Mouse (Mus musculus) embryonic facial prominence, embryonic 14.5 days (tissue): ENCODE results near the gene Doc2a. TPM values are rescaled to one million over a fixed set of nuclear protein-coding genes. Genes with fewer than 3 reads are reported as not detected.
"Not testable (repeated sequence)": the region's sequence is repeated elsewhere in the genome, so short reads cannot be mapped to it uniquely, and the experiment has no call there.

Experiments
- ATAC-seq: fragments of 200-750 bp; cut with Nextera tagmentation; 2 replicates; pipeline ENCODE4 v1.8.0; 2017; ENCODE audit warnings: low read depth, moderate number of reproducible peaks, moderate TSS enrichment
- DNase-seq: peaks from one replicate; pipeline ENCODE4 v3.0.0-alpha.2; 2015; ENCODE audit warnings: low spot score
- H3K27ac ChIP-seq: fragments of 300-500 bp; sonication (generic); replicated peaks from 2 replicates; pipeline ENCODE4 v1.5.1; 2014; ENCODE audit warnings: low read depth, mild to moderate bottlenecking, low read length, moderate library complexity
- H3K27me3 ChIP-seq: fragments of 300-500 bp; sonication (generic); replicated peaks from 2 replicates; pipeline ENCODE4 v1.6.1; 2014; ENCODE audit warnings: low read length; ENCODE audit not compliant: control insufficient read depth, insufficient read depth
- H3K36me3 ChIP-seq: fragments of 300-500 bp; sonication (generic); 2 replicates; pipeline ENCODE4 v1.6.1; 2014; ENCODE audit warnings: low read length, mixed read lengths; ENCODE audit not compliant: control insufficient read depth, insufficient read depth
- H3K4me1 ChIP-seq: fragments of 300-500 bp; sonication (generic); 2 replicates; pipeline ENCODE4 v1.6.1; 2014; ENCODE audit warnings: antibody characterized with exemption, low read length; ENCODE audit not compliant: control insufficient read depth, insufficient read depth
- H3K4me2 ChIP-seq: fragments of 300-500 bp; sonication (generic); 2 replicates; pipeline ENCODE4 v1.6.1; 2014; ENCODE audit warnings: low read depth, mild to moderate bottlenecking, low read length, moderate library complexity, mixed read lengths
- H3K4me3 ChIP-seq: fragments of 300-500 bp; sonication (generic); 2 replicates; pipeline ENCODE4 v1.5.1; 2014; ENCODE audit warnings: low read depth, mild to moderate bottlenecking, low read length
- H3K9ac ChIP-seq: fragments of 300-500 bp; sonication (generic); 2 replicates; pipeline ENCODE4 v1.6.1; 2014; ENCODE audit warnings: low read depth, mild to moderate bottlenecking, low read length, moderate library complexity, mixed read lengths
- H3K9me3 ChIP-seq: fragments of 300-500 bp; sonication (generic); 2 replicates; pipeline ENCODE4 v1.6.1; 2016; ENCODE audit warnings: low read length; ENCODE audit not compliant: control insufficient read depth
- WGBS: fragments of 180-500 bp; shearing (Covaris S2); extraction: QIAGEN DNeasy Blood & Tissue Kit; methylation state at CpG from one replicate; pipeline ENCODE4 v1.1.7; 2014; 5-methylcytosine and 5-hydroxymethylcytosine counted together
- polyA plus RNA-seq: library from polyadenylated mRNA; unstranded; fragments of >200 nt; fragmentation: Nextera tagmentation; extraction: Ambion mirVana; gene quantifications from 2 replicates; pipeline ENCODE4 v1.2.1, GENCODE M21; 2014

Doc2a gene
- polyA plus RNA-seq, 1 experiment from 2014 or later: 1.7 TPM

DNA sequence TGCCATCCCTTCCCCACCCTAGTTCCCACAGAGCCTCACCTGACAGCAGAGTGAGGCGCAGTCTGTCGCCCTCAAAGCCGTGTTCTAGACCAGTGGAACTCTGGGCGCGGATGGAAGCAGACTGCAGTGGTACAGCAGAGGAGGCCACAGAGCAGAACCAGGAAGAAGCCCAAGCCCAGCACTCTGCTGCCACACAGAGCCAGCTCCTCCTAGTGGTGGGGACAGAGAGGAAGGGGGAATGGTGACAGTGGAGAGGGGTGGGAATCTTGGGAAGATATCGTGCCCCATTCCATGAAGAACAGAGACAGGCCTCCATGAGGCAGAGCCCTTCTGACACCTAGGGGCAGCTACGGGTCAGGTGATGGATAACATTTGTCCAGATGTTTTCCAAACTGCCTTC is 41.6 kb downstream of the Doc2a start:
- DNase-seq (no peak), ATAC-seq (no peak)
- Histone ChIP-seq H3K27me3 (no peaks in the 10 kb centered on the region), H3K4me1 (no peaks in the 10 kb centered on the region), H3K27ac (no peak overlapping the region), H3K9ac (no peak overlapping the region), H3K9me3 (no peaks in the 10 kb centered on the region), H3K4me2 (no peak overlapping the region), H3K36me3 (peaks cover 13% of the 10 kb centered on the region), H3K4me3 (no peak overlapping the region)
- WGBS: 49% methylated on average over 7 of the region's 7 CpGs

- no peak overlapping the region; the same call in 1 of the 2 replicates for H3K27ac ChIP-seq
- H3K4me2 ChIP-seq: peak overlapping the region; percentile 74
- H3K4me3 ChIP-seq: no peak overlapping the region
- no peak overlapping the region; the same call in 1 of the 2 replicates for H3K9ac ChIP-seq
- H3K36me3 ChIP-seq: peaks cover under 1% of the 10 kb centered on the region; the same call in 1 of the 2 replicates
- peaks cover 10% of the 10 kb centered on the region; the same call in 1 of the 2 replicates for H3K4me1 ChIP-seq
- H3K9me3 ChIP-seq: no peaks in the 10 kb centered on the region
- ATAC-seq: no peak
- H3K27me3 ChIP-seq: no peaks in the 10 kb centered on the region
- no peak for DNase-seq
- WGBS: 73% methylated on average over 5 of the region's 5 CpGs
These were observed 49.7 kb downstream of the Doc2a start for GRCm38 (mm10) chr7:126896912-126897311.

DNA sequence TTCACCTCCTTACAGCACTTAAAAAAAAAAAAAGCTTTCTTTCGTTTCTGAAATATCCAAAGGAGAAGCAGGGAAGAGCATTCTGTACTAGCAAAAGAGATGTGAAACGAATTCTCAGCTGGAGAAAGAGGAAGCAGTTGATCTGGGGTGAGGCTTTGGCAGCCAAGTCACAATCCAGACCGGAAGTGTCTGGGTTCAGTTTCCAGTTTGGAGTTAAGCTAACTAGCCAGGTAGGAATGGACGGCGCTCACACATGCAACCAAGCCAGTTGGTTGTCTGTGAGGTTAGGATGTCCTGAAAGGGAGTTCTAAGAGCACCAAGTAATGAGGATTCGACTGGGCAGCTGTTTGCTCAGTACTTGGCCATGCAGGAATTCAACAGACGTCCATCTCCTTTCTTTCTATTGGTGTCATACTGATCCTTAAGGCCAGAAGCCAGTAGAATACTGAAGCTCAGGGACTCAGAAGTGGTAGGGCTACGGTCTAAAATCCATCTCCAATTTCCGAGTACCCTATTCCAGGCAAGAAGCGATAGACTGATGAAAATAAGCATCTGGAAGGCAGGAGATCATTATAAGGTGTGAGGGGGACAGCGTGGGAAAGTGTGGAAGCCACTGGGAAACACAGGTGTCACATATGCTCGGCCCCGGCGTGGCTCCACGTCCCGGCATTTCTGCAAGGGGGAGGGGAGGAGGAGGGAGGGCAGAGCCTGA is 50.3 kb downstream of the Doc2a start:
- Histone ChIP-seq H3K36me3 (no peaks in the 10 kb centered on the region), H3K9me3 (no peaks in the 10 kb centered on the region), H3K27ac (peak overlapping the region; percentile 58; the same call in 1 of the 2 replicates), H3K4me2 (peak overlapping the region; percentile 74), H3K27me3 (no peaks in the 10 kb centered on the region), H3K4me1 (peaks cover 10% of the 10 kb centered on the region; the same call in 1 of the 2 replicates), H3K9ac (peak overlapping the region; percentile 72), H3K4me3 (peak overlapping the region; percentile 56)
- DNase-seq: peak; percentile 35
- peak; percentile 38; the same call in 1 of the 2 replicates for ATAC-seq
- 27% methylated on average over 11 of the region's 16 CpGs for WGBS

DNA sequence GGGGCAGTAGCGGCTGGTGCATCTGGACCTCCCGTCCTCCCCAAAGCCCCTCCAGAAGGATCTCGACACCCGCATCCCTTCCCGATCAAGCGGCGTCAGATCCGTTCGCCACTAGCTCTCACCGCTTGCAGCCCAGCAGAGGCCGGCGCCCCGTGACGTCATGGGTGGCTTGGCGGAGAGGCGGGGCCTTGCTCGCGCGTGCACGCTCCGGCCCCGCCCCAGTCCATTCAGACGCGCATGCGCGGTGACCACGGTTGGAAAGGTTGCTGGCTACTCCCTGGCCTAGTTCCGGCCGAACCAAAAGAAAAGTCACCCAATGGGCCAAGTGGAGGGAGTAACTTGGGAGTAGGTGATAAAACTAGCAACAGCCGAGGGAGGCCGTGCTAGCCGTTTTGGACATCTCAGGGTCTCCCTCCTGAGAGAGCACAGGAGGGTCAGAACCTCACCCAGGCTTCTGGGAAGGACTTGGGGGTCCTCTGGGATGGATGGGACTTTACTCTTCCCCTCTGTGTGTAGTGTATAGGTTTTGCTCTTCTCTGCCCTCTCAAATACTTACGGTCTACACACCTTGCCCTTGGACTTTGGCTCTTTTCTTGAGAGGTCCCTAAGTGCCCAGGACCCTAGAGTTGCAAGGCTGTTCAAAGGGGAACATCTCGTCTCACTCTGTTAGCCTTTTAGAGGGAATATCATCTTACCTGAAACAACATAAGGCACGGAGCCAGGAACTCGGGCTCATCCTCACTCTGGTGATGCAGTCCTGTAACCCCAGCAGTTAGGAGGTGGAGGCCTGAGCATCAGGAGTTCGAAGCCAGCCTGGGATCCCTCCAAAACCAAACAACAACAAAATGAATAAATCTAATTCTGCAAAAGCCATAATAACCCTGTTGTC is 51.1 kb downstream of the Doc2a start:
- Histone ChIP-seq H3K4me3 (peak overlapping the region; percentile 56), H3K4me2 (peak overlapping the region; percentile 74), H3K36me3 (no peaks in the 10 kb centered on the region), H3K9me3 (no peaks in the 10 kb centered on the region), H3K9ac (peak overlapping the region; percentile 72), H3K27ac (peak overlapping the region; percentile 58; the same call in 1 of the 2 replicates), H3K27me3 (no peaks in the 10 kb centered on the region), H3K4me1 (peaks cover 10% of the 10 kb centered on the region; the same call in 1 of the 2 replicates)
- DNase-seq: peak; percentile 94
- 11% methylated on average over 36 of the region's 37 CpGs for WGBS
- ATAC-seq: peak; percentile 96

DNA sequence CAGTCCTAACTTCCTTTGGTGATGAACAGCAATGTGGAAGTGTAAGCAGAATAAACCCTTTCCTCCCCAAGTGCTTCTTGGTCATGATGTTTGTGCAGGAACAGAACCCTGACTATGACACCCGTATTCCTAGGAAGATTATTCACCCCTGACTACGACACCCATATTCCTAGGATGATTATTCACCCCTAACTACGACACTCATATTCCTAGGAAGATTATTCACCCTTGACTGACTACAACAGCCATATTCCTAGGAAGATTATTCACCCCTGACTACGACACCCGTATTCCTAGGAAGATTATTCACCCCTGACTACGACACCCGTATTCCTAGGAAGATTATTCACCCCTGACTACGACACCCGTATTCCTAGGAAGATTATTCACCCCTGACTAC is 52.6 kb downstream of the Doc2a start:
- 91% methylated on average over 7 of the region's 9 CpGs for WGBS
- not testable (repeated sequence) for DNase-seq, ATAC-seq

More for the DNA sequence above, 52.6 kb downstream of the Doc2a start:
- not testable (repeated sequence) for H3K4me2 ChIP-seq, H3K4me3 ChIP-seq, H3K9ac ChIP-seq, H3K9me3 ChIP-seq, H3K4me1 ChIP-seq, H3K36me3 ChIP-seq, H3K27ac ChIP-seq, H3K27me3 ChIP-seq

Other genes with a start within 250 kb of the Doc2a start
- gene Nupr1, start 216.6 kb upstream of the Doc2a start, polyA plus RNA-seq: 29.3 and 39.9 TPM in 2 replicates
- gene Sgf29, start 198.1 kb upstream of the Doc2a start, polyA plus RNA-seq: 40.8 and 45.4 TPM in 2 replicates
- 13.5 and 17.9 TPM in 2 replicates for gene Sult1a1, start 171.0 kb upstream of the Doc2a start, polyA plus RNA-seq
- gene Bola2, start 152.0 kb upstream of the Doc2a start, polyA plus RNA-seq: 108 and 130 TPM in 2 replicates
- gene Slx1b, start 151.6 kb upstream of the Doc2a start, polyA plus RNA-seq: 5.3 and 6.4 TPM in 2 replicates
- gene Coro1a, start 139.6 kb upstream of the Doc2a start, polyA plus RNA-seq: 44.9 and 45.2 TPM in 2 replicates
- 61.9 and 62.3 TPM in 2 replicates for gene Mapk3, start 87.8 kb upstream of the Doc2a start, polyA plus RNA-seq
- gene Gdpd3, start 81.1 kb upstream of the Doc2a start, polyA plus RNA-seq: 2.1 and 5.1 TPM in 2 replicates
- gene Ypel3, start 70.5 kb upstream of the Doc2a start, polyA plus RNA-seq: 117 and 123 TPM in 2 replicates
- 0.24 and 0.35 TPM in 2 replicates for gene Tbx6, start 65.9 kb upstream of the Doc2a start, polyA plus RNA-seq
- 214 and 256 TPM in 2 replicates for gene Ppp4c, start 54.9 kb upstream of the Doc2a start, polyA plus RNA-seq
- 1.1 and 1.9 TPM in 2 replicates for gene Fam57b, start 49.7 kb upstream of the Doc2a start, polyA plus RNA-seq
- not detected in 2 replicates for gene 4930451I11Rik, start 15.8 kb upstream of the Doc2a start, polyA plus RNA-seq
- 13.2 and 14.8 TPM in 2 replicates for gene Hirip3, start 14.6 kb downstream of the Doc2a start, polyA plus RNA-seq
- 75.0 and 86.1 TPM in 2 replicates for gene Ino80e, start 15.0 kb downstream of the Doc2a start, polyA plus RNA-seq
- gene Taok2, start 37.3 kb downstream of the Doc2a start, polyA plus RNA-seq: 29.1 and 31.9 TPM in 2 replicates
- gene Tmem219, start 75.5 kb downstream of the Doc2a start, polyA plus RNA-seq: 30.2 and 33.2 TPM in 2 replicates
- 13.7 and 16.8 TPM in 2 replicates for gene Kctd13, start 81.5 kb downstream of the Doc2a start, polyA plus RNA-seq
- gene Asphd1, start 102.2 kb downstream of the Doc2a start, polyA plus RNA-seq: 0.29 and 0.61 TPM in 2 replicates
- 1.6 and 2.1 TPM in 2 replicates for gene Sez6l2, start 103.1 kb downstream of the Doc2a start, polyA plus RNA-seq
- gene Cdipt, start 128.5 kb downstream of the Doc2a start, polyA plus RNA-seq: 88.0 and 98.2 TPM in 2 replicates
- 1.3 and 1.8 TPM in 2 replicates for gene Cdiptos, start 128.7 kb downstream of the Doc2a start, polyA plus RNA-seq
- gene Mvp, start 167.2 kb downstream of the Doc2a start, polyA plus RNA-seq: 9.5 and 9.9 TPM in 2 replicates
- gene Pagr1b, start 169.1 kb downstream of the Doc2a start, polyA plus RNA-seq: 0.39 TPM in 1 of 2 replicates, not detected in the other
- gene Pagr1a, start 169.9 kb downstream of the Doc2a start, polyA plus RNA-seq: 12.8 and 30.5 TPM in 2 replicates
- 53.5 and 66.6 TPM in 2 replicates for gene Gm42742, start 173.7 kb downstream of the Doc2a start, polyA plus RNA-seq
- 19.5 and 21.6 TPM in 2 replicates for gene Prrt2, start 173.8 kb downstream of the Doc2a start, polyA plus RNA-seq
- 57.3 TPM in 2 replicates for gene Maz, start 179.6 kb downstream of the Doc2a start, polyA plus RNA-seq
- 74.9 and 96.4 TPM in 2 replicates for gene Kif22, start 195.1 kb downstream of the Doc2a start, polyA plus RNA-seq
- not detected in 2 replicates for gene Zg16, start 239.9 kb downstream of the Doc2a start, polyA plus RNA-seq
- 3.8 and 4.5 TPM in 2 replicates for gene AI467606, start 243.9 kb downstream of the Doc2a start, polyA plus RNA-seq